Mouse (Mus musculus) C2C12 (cell line): Measurements from ENCODE around the gene Slc41a2.

Source experiments
- CEBPB ChIP-seq: IDR thresholded peaks from one replicate; pipeline ENCODE4 v1.6.1; 2011; ENCODE audit warnings: low read depth, mild to moderate bottlenecking, control low read depth, moderate library complexity
- CTCF ChIP-seq: IDR thresholded peaks from one replicate; pipeline ENCODE4 v1.5.1; 2011; ENCODE audit not compliant: control insufficient read depth, insufficient read depth, insufficient read length

- TF ChIP-seq CTCF (no peak), CEBPB (no peak)
These were observed 148.6 kb downstream of the Slc41a2 start for GRCm38 (mm10) chr10:83189071-83189470.
